Mouse (Mus musculus): Measurements from ENCODE around the gene Abi2. TPM values are rescaled to one million over a fixed set of nuclear protein-coding genes. Genes with fewer than 3 reads are reported as not detected.

Abi2 gene
- total RNA-seq, 2 experiments from 2014 or later = 352 to 374 TPM

- intact Hi-C loops (cut with DNase I) = no loop called here
- H3K27ac ChIP-seq = peak overlapping the region; percentile 45; the same call in 1 of the 2 replicates
- no peak for DNase-seq (ENCODE audit: extremely low spot score in 1 of 2, low spot score in 2 of 2)
- TF ChIP-seq CTCF (IDR thresholded peaks at IDR 0.05) = no peak
- no peak overlapping the region for H3K4me3 ChIP-seq
Measured at GRCm38 (mm10) chr1:60490510-60490909, 81.1 kb downstream of the Abi2 start.

GRCm38 (mm10) chr1:60492404-60492803 lies 83.0 kb downstream of the Abi2 start:
- DNase-seq (ENCODE audit: extremely low spot score in 1 of 2, low spot score in 2 of 2) = no peak
- no peak for TF ChIP-seq CTCF (IDR thresholded peaks at IDR 0.05)
- Histone ChIP-seq H3K27ac (no peak overlapping the region), H3K4me3 (no peak overlapping the region)
- intact Hi-C loops (cut with DNase I) = no loop called here

- DNase-seq (ENCODE audit: extremely low spot score in 1 of 2, low spot score in 2 of 2) = no peak
- H3K27ac ChIP-seq = no peak overlapping the region
- intact Hi-C loops (cut with DNase I) = no loop called here
- H3K4me3 ChIP-seq = no peak overlapping the region
- TF ChIP-seq CTCF (IDR thresholded peaks at IDR 0.05) = no peak
Measured at GRCm38 (mm10) chr1:60493421-60493820, 84.0 kb downstream of the Abi2 start.

- intact Hi-C loops (cut with DNase I) = no loop called here
- H3K27ac ChIP-seq = no peak overlapping the region
- no peak for TF ChIP-seq CTCF (IDR thresholded peaks at IDR 0.05)
- no peak overlapping the region for H3K4me3 ChIP-seq
- no peak for DNase-seq (ENCODE audit: extremely low spot score in 1 of 2, low spot score in 2 of 2)
Measured at GRCm38 (mm10) chr1:60503456-60503855, 94.0 kb downstream of the Abi2 start.

GRCm38 (mm10) chr1:60510584-60510983 lies 101.2 kb downstream of the Abi2 start:
- intact Hi-C loops (cut with DNase I) = no loop called here
- no peak for TF ChIP-seq CTCF (IDR thresholded peaks at IDR 0.05)
- Histone ChIP-seq H3K4me3 (no peak overlapping the region), H3K27ac (no peak overlapping the region)
- DNase-seq (ENCODE audit: extremely low spot score in 1 of 2, low spot score in 2 of 2) = no peak

GRCm38 (mm10) chr1:60530107-60530506 lies 120.7 kb downstream of the Abi2 start:
- Histone ChIP-seq H3K4me3 (no peak overlapping the region), H3K27ac (no peak overlapping the region)
- no peak for DNase-seq (ENCODE audit: extremely low spot score in 1 of 2, low spot score in 2 of 2)
- peak; percentile 38 for TF ChIP-seq CTCF (IDR thresholded peaks at IDR 0.05)
- intact Hi-C loops (cut with DNase I) = loop anchor here (2.0 kb wide), 1 partner anchor 329 kb away; no protein-coding TSS in a partner anchor

- Histone ChIP-seq H3K27ac (no peak overlapping the region), H3K4me3 (no peak overlapping the region)
- DNase-seq (ENCODE audit: extremely low spot score in 1 of 2, low spot score in 2 of 2) = no peak
- TF ChIP-seq CTCF (IDR thresholded peaks at IDR 0.05) = no peak
- intact Hi-C loops (cut with DNase I) = loop anchor here (2.0 kb wide), 1 partner anchor 328 kb away; no protein-coding TSS in a partner anchor
Measured at GRCm38 (mm10) chr1:60530636-60531035, 121.2 kb downstream of the Abi2 start.

Other genes with a start within 250 kb of the Abi2 start
- 10 to 100 TPM; 27.9 to 28.5 TPM for gene Nbeal1, start 229.0 kb upstream of the Abi2 start, total RNA-seq (2021)
- 10 to 100 TPM; 10.1 to 10.9 TPM for gene Cyp20a1, start 66.3 kb upstream of the Abi2 start, total RNA-seq (2021)
- 10 to 100 TPM; 84.4 to 88.8 TPM for gene Raph1, start 157.5 kb downstream of the Abi2 start, total RNA-seq (2021)